Mouse (Mus musculus) forebrain, embryonic 15.5 days (tissue): Measurements from ENCODE around the gene Lrmda. TPM values are rescaled to one million over a fixed set of nuclear protein-coding genes. Genes with fewer than 3 reads are reported as not detected.

ENCODE experiments used
- ATAC-seq: fragments of 200-750 bp; cut with Nextera tagmentation; replicated peaks from 2 replicates; pipeline ENCODE4 v1.8.0; 2017; ENCODE audit warnings: mild to moderate bottlenecking, moderate TSS enrichment, moderate library complexity
- H3K27ac ChIP-seq: fragments of 300-500 bp; sonication (generic); replicated peaks from 2 replicates; pipeline ENCODE4 v1.5.1; 2015; ENCODE audit warnings: mild to moderate bottlenecking, inconsistent platforms
- H3K27me3 ChIP-seq: fragments of 300-500 bp; sonication (generic); 2 replicates; pipeline ENCODE4 v1.6.1; 2015; ENCODE audit warnings: inconsistent platforms
- H3K36me3 ChIP-seq: fragments of 300-500 bp; sonication (generic); 2 replicates; pipeline ENCODE4 v1.6.1; 2015; ENCODE audit warnings: mild to moderate bottlenecking, inconsistent platforms
- H3K4me1 ChIP-seq: fragments of 300-500 bp; sonication (generic); 2 replicates; pipeline ENCODE4 v1.6.1; 2015; ENCODE audit warnings: inconsistent platforms
- H3K4me2 ChIP-seq: fragments of 300-500 bp; sonication (generic); replicated peaks from 2 replicates; pipeline ENCODE4 v1.6.1; 2015; ENCODE audit warnings: mild to moderate bottlenecking, inconsistent platforms
- H3K4me3 ChIP-seq: fragments of 300-500 bp; sonication (generic); 2 replicates; pipeline ENCODE4 v1.5.1; 2015; ENCODE audit warnings: mild to moderate bottlenecking, inconsistent platforms
- H3K9ac ChIP-seq: fragments of 300-500 bp; sonication (generic); replicated peaks from 2 replicates; pipeline ENCODE4 v1.6.1; 2015; ENCODE audit warnings: mild to moderate bottlenecking, inconsistent platforms
- H3K9me3 ChIP-seq: fragments of 300-500 bp; sonication (generic); 2 replicates; pipeline ENCODE4 v1.6.1; 2016; ENCODE audit warnings: inconsistent platforms
- WGBS: fragments of 180-500 bp; shearing (Covaris S2); methylation state at CpG from one replicate; pipeline ENCODE4 v1.1.7; 2015; ENCODE audit warnings: mixed read lengths; 5-methylcytosine and 5-hydroxymethylcytosine counted together
- polyA plus RNA-seq: library from polyadenylated mRNA; unstranded; fragments of >200 nt; fragmentation: Nextera tagmentation; extraction: Ambion mirVana; gene quantifications from 2 replicates; pipeline ENCODE4 v1.2.1, GENCODE M21; 2015

The Lrmda gene
- polyA plus RNA-seq, 1 experiment from 2014 or later, result 0.15 TPM

GRCm38 (mm10) chr14:22929585-22929984 lies 910.1 kb downstream of the Lrmda start:
- WGBS, result 96% methylated on average over 2 of the region's 2 CpGs
- Histone ChIP-seq H3K9ac (no peak overlapping the region), H3K4me1 (no peaks in the 10 kb centered on the region), H3K4me2 (no peak overlapping the region), H3K27ac (no peak overlapping the region), H3K36me3 (no peaks in the 10 kb centered on the region), H3K27me3 (no peaks in the 10 kb centered on the region), H3K9me3 (no peaks in the 10 kb centered on the region), H3K4me3 (no peak overlapping the region)
- no peak for ATAC-seq

- 86% methylated on average over 9 of the region's 9 CpGs for WGBS
- no peaks in the 10 kb centered on the region for H3K9me3 ChIP-seq
- H3K36me3 ChIP-seq, result no peaks in the 10 kb centered on the region
- no peak overlapping the region for H3K4me2 ChIP-seq
- no peak for ATAC-seq
- H3K4me1 ChIP-seq, result no peaks in the 10 kb centered on the region
- no peak overlapping the region for H3K4me3 ChIP-seq
- no peaks in the 10 kb centered on the region for H3K27me3 ChIP-seq
- H3K9ac ChIP-seq, result no peak overlapping the region
- no peak overlapping the region for H3K27ac ChIP-seq
Observed at GRCm38 (mm10) chr14:22930488-22931046, 911.1 kb downstream of the Lrmda start.

- Histone ChIP-seq H3K27ac (no peak overlapping the region), H3K4me1 (no peaks in the 10 kb centered on the region), H3K9ac (no peak overlapping the region), H3K36me3 (no peaks in the 10 kb centered on the region), H3K4me2 (no peak overlapping the region), H3K4me3 (no peak overlapping the region), H3K9me3 (no peaks in the 10 kb centered on the region), H3K27me3 (no peaks in the 10 kb centered on the region)
- ATAC-seq, result no peak
- WGBS, result 77% methylated on average over 4 of the region's 4 CpGs
Observed at GRCm38 (mm10) chr14:22931114-22931822, 911.8 kb downstream of the Lrmda start.

DNA sequence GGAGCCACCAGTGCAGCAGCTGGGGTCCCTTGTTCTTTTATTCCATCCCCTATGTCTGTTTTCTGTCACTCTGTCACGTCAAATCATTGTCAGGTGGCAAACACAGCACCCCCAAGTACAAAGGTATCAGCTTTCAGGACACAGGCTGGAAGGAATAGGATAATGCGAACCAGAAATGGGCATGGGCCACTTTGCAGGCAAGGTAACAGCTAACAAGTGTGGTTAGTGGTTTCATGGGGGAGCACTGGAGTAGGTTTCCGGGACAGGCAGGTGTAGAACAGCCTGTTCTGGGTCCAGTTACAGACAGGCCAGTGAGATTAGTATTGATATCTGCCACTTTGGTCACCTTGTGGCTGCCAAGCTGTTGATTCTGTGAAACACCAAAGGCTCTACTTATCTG lies 917.2 kb downstream of the Lrmda start:
- WGBS, result 79% methylated on average over 3 of the region's 3 CpGs

DNA sequence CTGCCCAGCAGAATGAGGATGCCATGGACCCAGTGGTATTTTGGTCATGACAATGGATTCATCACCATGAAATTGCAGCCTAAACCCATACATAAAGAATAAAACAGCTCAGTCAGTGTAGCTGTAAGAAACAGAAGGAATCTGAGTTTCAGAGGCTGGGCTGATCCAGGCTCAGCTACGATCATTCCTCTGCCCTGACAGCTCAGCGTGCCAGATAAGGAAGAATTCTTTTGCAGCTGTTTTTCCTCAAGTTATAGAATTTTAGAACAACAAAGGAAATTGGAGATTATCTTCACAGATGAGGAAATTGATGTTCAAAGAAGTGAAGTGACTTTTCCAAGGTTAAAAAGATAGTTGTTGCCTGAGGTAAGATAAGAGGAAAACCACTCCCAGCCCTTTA lies 921.1 kb downstream of the Lrmda start:
- no peak overlapping the region for H3K4me2 ChIP-seq
- no peak overlapping the region for H3K4me3 ChIP-seq
- H3K9ac ChIP-seq, result no peak overlapping the region
- no peaks in the 10 kb centered on the region for H3K27me3 ChIP-seq
- H3K36me3 ChIP-seq, result no peaks in the 10 kb centered on the region
- H3K27ac ChIP-seq, result no peak overlapping the region
- no peaks in the 10 kb centered on the region for H3K4me1 ChIP-seq
- ATAC-seq, result no peak
- H3K9me3 ChIP-seq, result no peaks in the 10 kb centered on the region
- WGBS, result 75% methylated on average over 2 of the region's 2 CpGs

More for the DNA sequence above, 917.2 kb downstream of the Lrmda start:
- Histone ChIP-seq H3K9me3 (no peaks in the 10 kb centered on the region), H3K4me3 (no peak overlapping the region), H3K4me2 (no peak overlapping the region), H3K9ac (no peak overlapping the region), H3K4me1 (no peaks in the 10 kb centered on the region), H3K36me3 (no peaks in the 10 kb centered on the region), H3K27me3 (no peaks in the 10 kb centered on the region), H3K27ac (no peak overlapping the region)
- ATAC-seq, result no peak

- ATAC-seq, result no peak
- Histone ChIP-seq H3K9ac (no peak overlapping the region), H3K4me3 (no peak overlapping the region), H3K36me3 (no peaks in the 10 kb centered on the region), H3K27ac (no peak overlapping the region), H3K9me3 (no peaks in the 10 kb centered on the region), H3K27me3 (no peaks in the 10 kb centered on the region), H3K4me2 (no peak overlapping the region), H3K4me1 (no peaks in the 10 kb centered on the region)
- 97% methylated on average over 2 of the region's 2 CpGs for WGBS
Observed at GRCm38 (mm10) chr14:22942569-22942968, 923.1 kb downstream of the Lrmda start.

DNA sequence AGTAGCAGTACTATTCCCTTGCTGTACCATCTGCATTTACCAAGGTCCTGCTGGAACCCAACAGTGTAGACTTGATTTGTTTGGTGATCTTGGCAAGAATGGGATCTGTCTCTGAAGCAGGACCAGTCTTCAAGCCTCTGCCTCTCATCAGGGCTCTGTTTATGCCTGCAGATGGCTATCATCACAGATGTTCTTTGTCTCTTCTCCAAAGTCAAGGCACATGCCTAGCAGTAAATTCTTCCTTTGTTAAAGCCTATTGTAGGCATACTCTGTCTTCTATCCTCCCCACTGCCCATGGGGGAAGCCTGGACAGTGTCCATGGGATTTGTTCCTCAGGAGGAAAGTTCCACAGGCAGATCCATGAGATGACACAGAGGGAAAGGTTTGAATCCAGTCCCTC lies 930.0 kb downstream of the Lrmda start:
- no peaks in the 10 kb centered on the region for H3K27me3 ChIP-seq
- no peak overlapping the region for H3K9ac ChIP-seq
- no peak for ATAC-seq
- H3K4me3 ChIP-seq, result no peak overlapping the region
- H3K27ac ChIP-seq, result no peak overlapping the region
- H3K36me3 ChIP-seq, result no peaks in the 10 kb centered on the region
- H3K4me1 ChIP-seq, result no peaks in the 10 kb centered on the region
- H3K4me2 ChIP-seq, result no peak overlapping the region
- H3K9me3 ChIP-seq, result no peaks in the 10 kb centered on the region

DNA sequence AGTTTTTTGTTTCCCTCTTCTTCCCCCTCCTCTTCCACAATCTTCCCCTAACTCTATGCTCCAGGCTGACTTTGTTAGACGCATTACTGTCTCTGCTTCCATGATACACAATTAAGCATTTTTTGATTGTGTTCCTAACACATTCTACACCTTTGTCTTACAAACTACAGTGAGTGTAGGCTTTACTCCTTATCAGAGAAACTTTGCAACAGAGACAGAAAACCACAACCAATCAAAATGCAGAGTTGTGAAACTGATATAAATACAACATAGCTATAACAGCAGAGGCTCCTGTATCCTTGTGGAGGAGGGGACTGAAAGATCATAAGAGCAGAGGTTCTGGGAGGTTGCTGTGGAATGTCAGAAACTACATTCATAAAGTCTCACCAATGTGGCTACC lies 933.5 kb downstream of the Lrmda start:
- Histone ChIP-seq H3K9ac (no peak overlapping the region), H3K36me3 (no peaks in the 10 kb centered on the region), H3K4me3 (no peak overlapping the region), H3K27ac (no peak overlapping the region), H3K27me3 (no peaks in the 10 kb centered on the region), H3K4me1 (no peaks in the 10 kb centered on the region), H3K9me3 (no peaks in the 10 kb centered on the region), H3K4me2 (no peak overlapping the region)
- no peak for ATAC-seq
- 63% methylated on average over 1 of the region's 1 CpGs for WGBS

DNA sequence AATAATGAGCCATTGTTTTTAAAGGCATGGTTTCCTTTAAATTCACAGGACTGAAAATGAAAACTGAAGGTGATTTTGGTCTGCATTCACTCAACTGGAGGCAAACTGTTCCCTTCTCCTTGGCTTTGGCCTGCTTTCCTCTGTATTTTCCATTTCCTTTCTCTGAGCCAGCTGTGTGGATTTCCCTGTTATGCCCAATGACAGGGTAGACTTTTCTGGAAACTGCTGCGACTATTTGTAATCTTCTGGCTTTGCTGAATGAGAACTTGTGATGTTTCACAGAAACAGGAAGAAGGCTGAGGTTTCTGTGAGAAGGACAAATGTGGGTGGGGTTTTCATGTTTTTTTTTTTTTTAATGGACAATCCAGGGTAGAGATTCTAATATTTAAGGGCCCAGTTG lies 940.7 kb downstream of the Lrmda start:
- H3K9ac ChIP-seq, result no peak overlapping the region
- H3K27me3 ChIP-seq, result no peaks in the 10 kb centered on the region
- no peak overlapping the region for H3K4me3 ChIP-seq
- no peaks in the 10 kb centered on the region for H3K9me3 ChIP-seq
- H3K4me2 ChIP-seq, result no peak overlapping the region
- no peaks in the 10 kb centered on the region for H3K36me3 ChIP-seq
- 92% methylated on average over 1 of the region's 1 CpGs for WGBS
- no peak for ATAC-seq
- H3K4me1 ChIP-seq, result peaks cover 5% of the 10 kb centered on the region; the same call in 1 of the 2 replicates
- no peak overlapping the region for H3K27ac ChIP-seq

DNA sequence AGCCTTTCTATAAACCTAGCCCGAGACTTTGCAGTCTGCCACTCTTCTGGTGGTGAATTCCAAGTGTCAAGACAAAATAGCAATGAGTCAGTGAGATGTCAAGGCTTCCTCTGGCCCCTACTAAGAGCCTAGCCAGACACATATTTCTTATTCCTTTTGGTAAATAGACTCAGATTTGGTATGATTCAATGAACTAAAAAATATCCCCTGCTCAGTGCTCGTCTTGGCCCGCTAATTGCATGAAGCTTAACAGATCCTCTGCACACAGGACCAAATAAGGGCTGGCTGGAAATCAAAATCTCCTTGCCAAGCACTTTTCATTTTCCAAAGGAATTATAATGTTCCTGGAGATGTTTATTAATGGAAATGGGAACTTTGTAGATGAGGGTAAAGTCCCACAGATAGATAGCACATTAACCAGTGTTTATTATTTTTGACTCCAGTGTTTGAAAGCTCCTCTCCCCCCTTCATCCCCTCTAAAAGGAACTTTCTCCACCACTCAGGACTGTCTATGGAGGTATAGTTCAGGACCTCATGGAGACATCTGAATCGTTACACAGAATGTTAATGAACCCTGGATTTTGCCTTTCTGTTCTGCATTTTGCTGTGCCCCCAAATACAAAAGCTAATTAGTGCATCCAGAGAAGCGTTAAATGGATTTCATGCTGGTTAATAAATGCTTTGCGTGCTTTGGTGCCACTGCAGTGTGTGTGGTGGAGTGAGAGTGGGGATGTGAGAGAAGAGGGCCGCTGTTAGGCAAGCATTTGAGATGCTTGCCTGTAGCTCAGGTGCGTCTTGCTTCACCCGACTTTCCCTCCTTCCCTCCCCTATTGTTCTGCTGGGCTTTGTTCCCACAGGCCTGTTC lies 945.5 kb downstream of the Lrmda start:
- no peaks in the 10 kb centered on the region for H3K27me3 ChIP-seq
- WGBS, result 26% methylated on average over 9 of the region's 9 CpGs
- no peak overlapping the region for H3K4me2 ChIP-seq
- peak; percentile 57; the same call in 1 of the 2 replicates for ATAC-seq
- H3K4me3 ChIP-seq, result no peak overlapping the region
- H3K36me3 ChIP-seq, result no peaks in the 10 kb centered on the region
- peaks cover 8% of the 10 kb centered on the region; the same call in 1 of the 2 replicates for H3K4me1 ChIP-seq
- no peaks in the 10 kb centered on the region for H3K9me3 ChIP-seq
- no peak overlapping the region for H3K9ac ChIP-seq
- peak overlapping the region; percentile 44; the same call in 1 of the 2 replicates for H3K27ac ChIP-seq

DNA sequence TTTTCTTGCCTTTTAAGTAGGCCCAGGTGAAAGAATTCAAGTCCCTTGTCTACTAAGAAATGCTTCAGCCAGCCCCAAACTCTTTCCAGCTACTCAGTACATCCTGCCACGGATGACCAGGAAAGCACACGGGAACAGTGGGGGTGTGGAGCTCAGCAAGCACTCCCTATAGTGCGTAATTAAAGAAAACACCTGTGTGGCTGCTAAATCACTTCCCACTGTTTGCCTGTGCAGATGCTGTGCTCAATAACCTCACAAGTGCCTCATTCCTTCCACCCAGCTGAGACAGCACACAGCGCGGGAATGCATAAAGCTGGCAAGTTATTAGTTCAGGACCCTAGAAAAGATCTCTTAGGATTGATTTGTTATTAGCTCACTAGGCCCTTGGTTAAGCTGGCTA lies 949.2 kb downstream of the Lrmda start:
- WGBS, result 72% methylated on average over 5 of the region's 5 CpGs
- Histone ChIP-seq H3K36me3 (no peaks in the 10 kb centered on the region), H3K4me2 (no peak overlapping the region), H3K9me3 (no peaks in the 10 kb centered on the region), H3K4me1 (peaks cover 8% of the 10 kb centered on the region; the same call in 1 of the 2 replicates), H3K27me3 (no peaks in the 10 kb centered on the region), H3K4me3 (no peak overlapping the region), H3K9ac (no peak overlapping the region), H3K27ac (no peak overlapping the region)
- ATAC-seq, result no peak

DNA sequence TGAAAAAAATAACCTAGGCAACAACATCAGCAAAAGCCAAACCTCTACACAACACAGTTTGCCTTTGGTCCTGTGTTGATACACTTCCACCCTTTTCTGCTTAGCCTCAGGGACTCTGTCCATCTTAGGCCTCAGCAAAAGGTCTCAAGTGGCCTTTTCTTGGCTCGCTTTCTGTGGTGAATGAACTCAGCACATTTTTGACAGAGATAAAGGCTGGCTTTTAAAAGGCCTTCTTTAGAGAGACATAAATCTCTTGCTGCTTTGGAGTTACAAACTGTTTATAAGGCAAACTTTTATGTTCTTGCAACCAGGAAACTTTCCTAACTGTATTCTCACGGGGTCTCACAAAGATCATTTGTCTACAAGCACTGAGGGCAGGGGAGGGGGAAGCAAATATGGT lies 967.2 kb downstream of the Lrmda start:
- Histone ChIP-seq H3K27ac (no peak overlapping the region), H3K9ac (no peak overlapping the region), H3K4me2 (no peak overlapping the region), H3K36me3 (no peaks in the 10 kb centered on the region), H3K27me3 (no peaks in the 10 kb centered on the region), H3K4me1 (no peaks in the 10 kb centered on the region), H3K9me3 (no peaks in the 10 kb centered on the region), H3K4me3 (no peak overlapping the region)
- 67% methylated on average over 2 of the region's 2 CpGs for WGBS
- no peak for ATAC-seq
